28 mouse cellular contexts compared by ENCODE assay signal in the genomic region with DNA sequence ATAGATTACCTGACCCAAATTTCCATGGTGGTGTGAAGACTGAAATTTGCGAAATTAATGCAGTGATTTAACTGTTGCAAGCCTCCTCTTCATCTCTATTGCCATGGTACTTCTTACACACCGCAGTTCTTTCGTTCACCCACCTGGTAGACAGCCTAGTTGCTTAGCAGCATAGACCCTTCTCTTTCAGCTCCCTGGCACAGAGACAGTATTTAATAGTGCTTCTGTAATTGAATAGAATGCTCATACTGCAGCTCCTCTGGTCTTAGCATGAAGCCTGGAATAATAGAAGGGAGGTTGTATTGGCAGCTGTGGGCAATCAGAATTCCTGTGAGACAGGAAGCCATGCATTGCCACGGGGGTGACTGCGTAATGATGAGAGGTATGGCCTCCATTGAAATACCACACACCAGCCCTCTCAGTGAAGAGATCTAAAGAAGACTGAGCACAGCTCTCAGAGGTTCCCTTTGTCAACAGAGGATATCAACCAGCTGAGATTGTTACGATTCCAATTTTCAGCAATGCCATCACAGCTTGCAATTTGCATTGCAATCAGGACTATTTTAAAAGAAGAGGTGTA.
DNase-seq lines count a peak whose midpoint lies in the region; ATAC-seq and TF ChIP-seq lines count a peak whose summit lies in the region.
"Had no signal": no experiment of that assay in that cellular context is flagged by ENCODE, and none has a peak within 500 bp of the region (broad histone marks: within the 10 kb centered on the region; RNA-seq: fewer than 3 reads in every experiment).

No protein-coding gene starts in this region.

- no peaks in the 10 kb centered on the region for H3K36me3 ChIP-seq in forebrain, embryonic 14.5 days (ENCODE audit: control insufficient read depth, insufficient read depth, low read length)
- no peaks in the 10 kb centered on the region for H3K36me3 ChIP-seq in forebrain, embryonic 12.5 days (replicated peaks)
- H3K36me3 ChIP-seq in midbrain, embryonic 13.5 days: no peaks in the 10 kb centered on the region
- H3K36me3 ChIP-seq in midbrain, embryonic 16.5 days (ENCODE audit: control insufficient read depth, insufficient read depth, low read length): no peaks in the 10 kb centered on the region
- no peaks in the 10 kb centered on the region for H3K36me3 ChIP-seq in forebrain, postnatal 0 days (ENCODE audit: insufficient read depth)
- H3K36me3 ChIP-seq: embryonic facial prominence, embryonic 12.5 days; G1E; hindbrain, embryonic 12.5 days had no signal

- peak; percentile 72; the same call in 1 of the 2 replicates for ATAC-seq in forebrain, embryonic 14.5 days
- ATAC-seq in forebrain, embryonic 12.5 days (ENCODE audit: low FRiP score): no peak
- peak; percentile 68 for ATAC-seq in midbrain, embryonic 13.5 days
- ATAC-seq in midbrain, embryonic 16.5 days: no peak
- peak; percentile 76 for ATAC-seq in forebrain, postnatal 0 days
- ATAC-seq: inflammation-experienced regulatory T-cells, adult 6 months; Patski had no signal

- H3K4me2 ChIP-seq in forebrain, embryonic 14.5 days (ENCODE audit: low read length): no peak overlapping the region
- H3K4me2 ChIP-seq in forebrain, embryonic 12.5 days: no peak overlapping the region
- H3K4me2 ChIP-seq in midbrain, embryonic 13.5 days (replicated peaks): no peak overlapping the region
- H3K4me2 ChIP-seq in midbrain, embryonic 16.5 days (ENCODE audit: low read length): no peak overlapping the region
- H3K4me2 ChIP-seq in forebrain, postnatal 0 days (ENCODE audit: low read depth): no peak overlapping the region
- H3K4me2 ChIP-seq: embryonic facial prominence, embryonic 12.5 days; hindbrain, embryonic 12.5 days had no signal

- WGBS in forebrain, embryonic 14.5 days: 65% methylated on average over 6 of the region's 6 CpGs
- 69% methylated on average over 6 of the region's 6 CpGs for WGBS in forebrain, embryonic 12.5 days
- 67% methylated on average over 6 of the region's 6 CpGs for whole genome bisulfite sequencing in midbrain, embryonic 13.5 days
- WGBS in midbrain, embryonic 16.5 days: 53% methylated on average over 6 of the region's 6 CpGs
- 49% methylated on average over 6 of the region's 6 CpGs for WGBS in forebrain, postnatal 0 days

- no peak overlapping the region for H3K27ac ChIP-seq in forebrain, embryonic 14.5 days (ENCODE audit: low read depth, low read length)
- H3K27ac ChIP-seq in forebrain, embryonic 12.5 days: no peak overlapping the region
- no peak overlapping the region for H3K27ac ChIP-seq in midbrain, embryonic 13.5 days
- no peak overlapping the region for H3K27ac ChIP-seq in midbrain, embryonic 16.5 days (ENCODE audit: low read length)
- H3K27ac ChIP-seq in forebrain, postnatal 0 days (ENCODE audit: low read depth, low read length): no peak overlapping the region
- H3K27ac ChIP-seq: embryonic facial prominence, embryonic 12.5 days; hindbrain, embryonic 12.5 days; liver, embryonic 14.5 days; macrophage had no signal

- peak; percentile 45 for DNase-seq in forebrain, embryonic 14.5 days (ENCODE audit: low spot score)
- no peak for DNase-seq in forebrain, postnatal 0 days
- DNase-seq in adrenal gland, adult 18-20 months (ENCODE audit: low spot score in 2 of 2): no peak
- DNase-seq in adrenal gland, postnatal 25 days: no peak
- DNase-seq: adrenal gland, postnatal 36 days; cerebellum, adult 2 months; cerebellum, postnatal 25 days; gastrocnemius, postnatal 14 days; heart, postnatal 14 days; kidney, adult 11 months; kidney, postnatal 14 days; layer of hippocampus, adult 9-11 months; liver; lung, adult 2 months; lung, postnatal 10 days; right cerebral cortex, adult 18-20 months; spleen, adult 18-20 months; thymus, postnatal 14 days had no signal

- no peaks in the 10 kb centered on the region for H3K27me3 ChIP-seq in forebrain, embryonic 14.5 days (replicated peaks; ENCODE audit: control insufficient read depth, insufficient read depth, low read length)
- H3K27me3 ChIP-seq in forebrain, embryonic 12.5 days: no peaks in the 10 kb centered on the region
- H3K27me3 ChIP-seq in midbrain, embryonic 13.5 days: no peaks in the 10 kb centered on the region
- no peaks in the 10 kb centered on the region for H3K27me3 ChIP-seq in midbrain, embryonic 16.5 days (ENCODE audit: control insufficient read depth, insufficient read depth, low read depth, low read length)
- no peaks in the 10 kb centered on the region for H3K27me3 ChIP-seq in forebrain, postnatal 0 days (ENCODE audit: insufficient read depth, low read length)
- H3K27me3 ChIP-seq: embryonic facial prominence, embryonic 12.5 days; hindbrain, embryonic 12.5 days had no signal

- H3K9me3 ChIP-seq in forebrain, embryonic 14.5 days (replicated peaks; ENCODE audit: control insufficient read depth, low read length): no peaks in the 10 kb centered on the region
- no peaks in the 10 kb centered on the region for H3K9me3 ChIP-seq in forebrain, embryonic 12.5 days
- no peaks in the 10 kb centered on the region for H3K9me3 ChIP-seq in midbrain, embryonic 13.5 days
- H3K9me3 ChIP-seq in midbrain, embryonic 16.5 days (replicated peaks; ENCODE audit: control insufficient read depth, low read length, poor library complexity, severe bottlenecking): no peaks in the 10 kb centered on the region
- no peaks in the 10 kb centered on the region for H3K9me3 ChIP-seq in forebrain, postnatal 0 days (ENCODE audit: low read length)
- H3K9me3 ChIP-seq: embryonic facial prominence, embryonic 12.5 days; G1E; hindbrain, embryonic 12.5 days had no signal

- H3K4me3 ChIP-seq in forebrain, embryonic 14.5 days (ENCODE audit: low read depth, low read length): no peak overlapping the region
- H3K4me3 ChIP-seq in forebrain, embryonic 12.5 days (replicated peaks): no peak overlapping the region
- no peak overlapping the region for H3K4me3 ChIP-seq in midbrain, embryonic 13.5 days (replicated peaks)
- H3K4me3 ChIP-seq in midbrain, embryonic 16.5 days (ENCODE audit: low read depth, low read length): no peak overlapping the region
- no peak overlapping the region for H3K4me3 ChIP-seq in forebrain, postnatal 0 days (ENCODE audit: low read depth, low read length)
- H3K4me3 ChIP-seq: embryonic facial prominence, embryonic 12.5 days; hindbrain, embryonic 12.5 days had no signal

- no peak for TF ChIP-seq CTCF in forebrain, postnatal 0 days (IDR thresholded peaks at IDR 0.05; ENCODE audit: low read depth)

- H3K4me1 ChIP-seq in forebrain, embryonic 14.5 days (ENCODE audit: control insufficient read depth, insufficient read depth, low read length): no peaks in the 10 kb centered on the region
- H3K4me1 ChIP-seq in forebrain, embryonic 12.5 days: no peaks in the 10 kb centered on the region
- peaks cover 8% of the 10 kb centered on the region; the same call in 1 of the 2 replicates for H3K4me1 ChIP-seq in midbrain, embryonic 13.5 days (replicated peaks)
- H3K4me1 ChIP-seq in midbrain, embryonic 16.5 days (ENCODE audit: control insufficient read depth, insufficient read depth, low read length): no peaks in the 10 kb centered on the region
- H3K4me1 ChIP-seq in forebrain, postnatal 0 days (ENCODE audit: insufficient read depth): no peaks in the 10 kb centered on the region
- H3K4me1 ChIP-seq: embryonic facial prominence, embryonic 12.5 days; hindbrain, embryonic 12.5 days had no signal

- H3K9ac ChIP-seq in forebrain, embryonic 14.5 days (ENCODE audit: low read length): no peak overlapping the region
- no peak overlapping the region for H3K9ac ChIP-seq in forebrain, embryonic 12.5 days
- no peak overlapping the region for H3K9ac ChIP-seq in midbrain, embryonic 13.5 days (replicated peaks)
- no peak overlapping the region for H3K9ac ChIP-seq in midbrain, embryonic 16.5 days (ENCODE audit: low read depth, low read length)
- H3K9ac ChIP-seq in forebrain, postnatal 0 days: no peak overlapping the region
- H3K9ac ChIP-seq: embryonic facial prominence, embryonic 12.5 days; hindbrain, embryonic 12.5 days; liver, embryonic 14.5 days had no signal

Comparison
In these comparisons a context has a peak if more than half of its experiments do, and no peak if none do; other contexts are left out.
1. ATAC-seq: peak in forebrain, embryonic 14.5 days (single experiment), midbrain, embryonic 13.5 days (single experiment) and forebrain, postnatal 0 days (single experiment); none in forebrain, embryonic 12.5 days (single experiment) and midbrain, embryonic 16.5 days (single experiment).